Mouse (Mus musculus) embryonic stem cell, embryonic (primary cell): Measurements from ENCODE around the gene Adi1.

Source experiments
- CTCF ChIA-PET, 4 experiments: fragments of 300-600 bp in 2 of 4; fragments of 350-600 bp in 2 of 4; sonication (Branson Sonifier 250); formaldehyde crosslinking; loops; one replicate each; lab custom pipeline; 2022; ENCODE audit warnings: inconsistent platforms in 2 of 4; lab: Charles Lee
- POLR2A ChIA-PET, 4 experiments: fragments of 300-600 bp in 2 of 4; fragments of 350-600 bp in 2 of 4; sonication (Branson Sonifier 250); formaldehyde crosslinking; loops; one replicate each; lab custom pipeline; 2022; ENCODE audit warnings: antibody characterized with exemption in 4 of 4, inconsistent platforms in 1 of 4; lab: Charles Lee

The Adi1 gene

GRCm38 (mm10) chr12:28675121-28675924 lies at the start of gene Adi1:
Gene Adi1, plus strand, starts transcription at chr12:28675231.
- POLR2A ChIA-PET: interaction anchor here (0.7 to 71.1 kb wide), 51 partner anchors 9 to 172 kb away, joined by 3 to 1800 read pairs (median 6); partner anchors contain the start of genes Rps7 (in 4 of the 4), Rnaseh1 (in 3 of the 4), Trappc12 (in 3 of the 4) and Colec11 (in 2 of the 4)
- CTCF ChIA-PET: interaction anchor here (0.6 to 1.8 kb wide), 7 partner anchors 10 to 782 kb away, joined by 3 to 5 read pairs (median 3); no protein-coding TSS in a partner anchor

- ChIA-PET CTCF (no interaction called here), POLR2A (interaction anchor here in 3 of 4 experiments (0.7 to 71.1 kb wide), 5 partner anchors 0 to 35 kb away, joined by 3 to 1800 read pairs (median 59); partner anchors contain the start of genes Rps7 (in 3 of the 3), Rnaseh1 (in 2 of the 3), Adi1 (in 1 of the 3) and Colec11 (in 1 of the 3))
Observed at GRCm38 (mm10) chr12:28625407-28625806, 49.6 kb upstream of the Adi1 start.

GRCm38 (mm10) chr12:28627092-28627491 lies 47.9 kb upstream of the Adi1 start:
- CTCF ChIA-PET: no interaction called here
- POLR2A ChIA-PET: interaction anchor here (0.7 to 71.1 kb wide), 15 partner anchors 2 to 124 kb away, joined by 3 to 1800 read pairs (median 7); partner anchors contain the start of genes Rps7 (in 4 of the 4), Rnaseh1 (in 3 of the 4), Adi1 (in 1 of the 4) and Colec11 (in 1 of the 4)

GRCm38 (mm10) chr12:28628436-28628835 lies 46.6 kb upstream of the Adi1 start:
- ChIA-PET POLR2A (interaction anchor here (0.6 to 71.1 kb wide), 26 partner anchors 3 to 1445 kb away, joined by 3 to 1800 read pairs (median 8); partner anchors contain the start of genes Adi1 (in 3 of the 4), Rnaseh1 (in 3 of the 4), Colec11 (in 2 of the 4) and Eipr1 (in 2 of the 4)), CTCF (interaction anchor here in 1 of 4 experiments (1.0 kb wide), 2 partner anchors 71 to 73 kb away, joined by 3 read pairs; no protein-coding TSS in a partner anchor)

GRCm38 (mm10) chr12:28635058-28635534 lies 39.9 kb upstream of the Adi1 start:
- POLR2A ChIA-PET: interaction anchor here (0.6 to 71.1 kb wide), 105 partner anchors 8 to 1471 kb away, joined by 3 to 1800 read pairs (median 5); partner anchors contain the start of genes Adi1 (in 4 of the 4), Rnaseh1 (in 4 of the 4), Eipr1 (in 3 of the 4) and Trappc12 (in 3 of the 4)
- CTCF ChIA-PET: interaction anchor here in 1 of 4 experiments (1.0 to 1.2 kb wide), 2 partner anchors 15 to 64 kb away, joined by 3 to 4 read pairs; partner anchors contain the start of gene Rnaseh1

GRCm38 (mm10) chr12:28635535-28636476 lies 39.2 kb upstream of the Adi1 start, which contains the start of gene Rps7:
Gene Rps7, minus strand, starts transcription at chr12:28635953.
- CTCF ChIA-PET: interaction anchor here in 2 of 4 experiments (0.7 to 1.2 kb wide), 3 partner anchors 14 to 432 kb away, joined by 3 to 4 read pairs (median 3); partner anchors contain the start of gene Rnaseh1 (in 1 of the 2)

GRCm38 (mm10) chr12:28636543-28636942 lies 38.5 kb upstream of the Adi1 start:
- ChIA-PET CTCF (interaction anchor here in 3 of 4 experiments (0.6 to 1.2 kb wide), 3 partner anchors 13 to 83 kb away, joined by 3 to 6 read pairs (median 4); partner anchors contain the start of gene Rnaseh1 (in 1 of the 3)), POLR2A (interaction anchor here (0.5 to 71.1 kb wide), 78 partner anchors 9 to 1209 kb away, joined by 3 to 1800 read pairs (median 6); partner anchors contain the start of genes Adi1 (in 4 of the 4), Rnaseh1 (in 4 of the 4), Eipr1 (in 3 of the 4) and Colec11 (in 2 of the 4))

More at GRCm38 (mm10) chr12:28635535-28636476, 39.2 kb upstream of the Adi1 start, which contains the start of gene Rps7:
- POLR2A ChIA-PET: interaction anchor here (0.5 to 71.1 kb wide), 148 partner anchors 8 to 1208 kb away, joined by 3 to 1800 read pairs (median 4); partner anchors contain the start of genes Adi1 (in 4 of the 4), Rnaseh1 (in 4 of the 4), Colec11 (in 3 of the 4) and Eipr1 (in 3 of the 4)

GRCm38 (mm10) chr12:28638778-28639177 lies 36.3 kb upstream of the Adi1 start:
- CTCF ChIA-PET: no interaction called here
- POLR2A ChIA-PET: interaction anchor here in 2 of 4 experiments (1.4 to 71.1 kb wide), 4 partner anchors 13 to 80 kb away, joined by 3 to 1800 read pairs (median 964); partner anchors contain the start of genes Adi1 (in 2 of the 2), Colec11 (in 1 of the 2), Rnaseh1 (in 1 of the 2) and Rps7 (in 1 of the 2)

- ChIA-PET POLR2A (interaction anchor here (0.5 to 71.1 kb wide), 40 partner anchors 9 to 881 kb away, joined by 3 to 1800 read pairs (median 4); partner anchors contain the start of genes Rps7 (in 4 of the 4), Adi1 (in 3 of the 4), Colec11 (in 2 of the 4) and Trappc12 (in 2 of the 4)), CTCF (interaction anchor here in 2 of 4 experiments (0.9 to 1.2 kb wide), 2 partner anchors 10 to 14 kb away, joined by 3 to 4 read pairs; partner anchors contain the start of gene Rps7 (in 1 of the 2))
Observed at GRCm38 (mm10) chr12:28649141-28650110, 25.6 kb upstream of the Adi1 start, which contains the start of gene Rnaseh1. Gene Rnaseh1, plus strand, starts transcription at chr12:28649602.

GRCm38 (mm10) chr12:28662628-28663027 lies 12.4 kb upstream of the Adi1 start:
- ChIA-PET POLR2A (interaction anchor here (0.7 to 71.1 kb wide), 15 partner anchors 8 to 37 kb away, joined by 3 to 1800 read pairs (median 9); partner anchors contain the start of genes Rps7 (in 4 of the 4), Adi1 (in 3 of the 4), Rnaseh1 (in 3 of the 4) and Colec11 (in 1 of the 4)), CTCF (interaction anchor here in 1 of 4 experiments (0.6 kb wide), 1 partner anchor 84 kb away, joined by 3 read pairs; no protein-coding TSS in a partner anchor)

- ChIA-PET POLR2A (interaction anchor here in 2 of 4 experiments (1.5 to 71.1 kb wide), 8 partner anchors 9 to 41 kb away, joined by 3 to 1800 read pairs (median 20); partner anchors contain the start of genes Adi1 (in 2 of the 2), Rnaseh1 (in 2 of the 2), Rps7 (in 2 of the 2) and Colec11 (in 1 of the 2)), CTCF (interaction anchor here in 1 of 4 experiments (0.7 kb wide), 1 partner anchor 83 kb away, joined by 4 read pairs; the partner anchor contains the start of gene Trappc12)
Observed at GRCm38 (mm10) chr12:28666734-28667133, 8.3 kb upstream of the Adi1 start.

GRCm38 (mm10) chr12:28667287-28667686 lies 7.7 kb upstream of the Adi1 start:
- POLR2A ChIA-PET: interaction anchor here in 3 of 4 experiments (0.6 to 71.1 kb wide), 9 partner anchors 8 to 42 kb away, joined by 3 to 1800 read pairs (median 12); partner anchors contain the start of genes Rps7 (in 3 of the 3), Adi1 (in 2 of the 3), Rnaseh1 (in 2 of the 3) and Colec11 (in 1 of the 3)

GRCm38 (mm10) chr12:28674038-28674720 lies 852 bp upstream of the Adi1 start:
- CTCF ChIA-PET: interaction anchor here in 3 of 4 experiments (0.6 to 1.8 kb wide), 6 partner anchors 9 to 142 kb away, joined by 3 to 17 read pairs (median 4); no protein-coding TSS in a partner anchor
- POLR2A ChIA-PET: interaction anchor here (0.7 to 71.1 kb wide), 39 partner anchors 9 to 173 kb away, joined by 3 to 1800 read pairs (median 12); partner anchors contain the start of genes Rps7 (in 4 of the 4), Rnaseh1 (in 2 of the 4), Trappc12 (in 2 of the 4) and Colec11 (in 1 of the 4)

More at GRCm38 (mm10) chr12:28667287-28667686, 7.7 kb upstream of the Adi1 start:
- CTCF ChIA-PET: interaction anchor here in 2 of 4 experiments (0.7 to 0.8 kb wide), 2 partner anchors 83 to 117 kb away, joined by 3 to 4 read pairs; partner anchors contain the start of gene Trappc12 (in 1 of the 2)
